Mouse (Mus musculus): ENCODE measurements around the gene Kcnj9.

The Kcnj9 gene

GRCm38 (mm10) chr1:172332925-172333324 lies 3.8 kb upstream of the Kcnj9 start:
- no peak for DNase-seq

- no peak for DNase-seq
Observed at GRCm38 (mm10) chr1:172331422-172331947, 2.4 kb upstream of the Kcnj9 start.

- no peak for DNase-seq
Observed at GRCm38 (mm10) chr1:172329616-172330015, 498 bp upstream of the Kcnj9 start.

- no peak for DNase-seq
Observed at GRCm38 (mm10) chr1:172328461-172328860, 657 bp downstream of the Kcnj9 start.

- DNase-seq: no peak
Observed at GRCm38 (mm10) chr1:172328041-172328440, 1.1 kb downstream of the Kcnj9 start.

- no peak for DNase-seq
Observed at GRCm38 (mm10) chr1:172327206-172328001, 1.7 kb downstream of the Kcnj9 start.

GRCm38 (mm10) chr1:172326684-172327083 lies 2.4 kb downstream of the Kcnj9 start:
- no peak for DNase-seq

- DNase-seq: peak; percentile 55 to 77
Observed at GRCm38 (mm10) chr1:172325680-172326535, 3.2 kb downstream of the Kcnj9 start.

GRCm38 (mm10) chr1:172324725-172325124 lies 4.4 kb downstream of the Kcnj9 start:
- DNase-seq: peak; percentile 44 to 73

- DNase-seq: no peak
Observed at GRCm38 (mm10) chr1:172323801-172324359, 5.2 kb downstream of the Kcnj9 start.

- DNase-seq: no peak
Observed at GRCm38 (mm10) chr1:172323298-172323697, 5.8 kb downstream of the Kcnj9 start.

GRCm38 (mm10) chr1:172322725-172323124 lies 6.4 kb downstream of the Kcnj9 start:
- no peak for DNase-seq

- no peak for DNase-seq
Observed at GRCm38 (mm10) chr1:172319921-172320411, 9.2 kb downstream of the Kcnj9 start.

- no peak for DNase-seq
Observed at GRCm38 (mm10) chr1:172319346-172319745, 9.8 kb downstream of the Kcnj9 start.

GRCm38 (mm10) chr1:172318424-172319035 lies 10.6 kb downstream of the Kcnj9 start:
- no peak for DNase-seq

GRCm38 (mm10) chr1:172317946-172318345 lies 11.2 kb downstream of the Kcnj9 start:
- no peak for DNase-seq

GRCm38 (mm10) chr1:172317431-172317830 lies 11.7 kb downstream of the Kcnj9 start:
- no peak for DNase-seq

- no peak for DNase-seq
Observed at GRCm38 (mm10) chr1:172314911-172315310, 14.2 kb downstream of the Kcnj9 start.

GRCm38 (mm10) chr1:172313613-172314411 lies 15.3 kb downstream of the Kcnj9 start:
- no peak for DNase-seq

- DNase-seq: peak in 1 of 2 experiments; percentile 31
Observed at GRCm38 (mm10) chr1:172312768-172313561, 16.2 kb downstream of the Kcnj9 start.

Data from spleen, adult 18-20 months (tissue).